Mouse (Mus musculus) left cerebral cortex, postnatal 14 days (tissue): ENCODE measurements around the gene Tmem79. TPM values are rescaled to one million over a fixed set of nuclear protein-coding genes. Genes with fewer than 3 reads are reported as not detected.
"Not testable (repeated sequence)": the region's sequence is repeated elsewhere in the genome, so short reads cannot be mapped to it uniquely, and the experiment has no call there.

Source experiments
- DNase-seq, 2 experiments: peaks; one replicate each; pipeline ENCODE4 v3.0.0; 2021 to 2022; ENCODE audit warnings: low spot score in 2 of 2, mixed read lengths in 1 of 2
- intact Hi-C: fragments of 180-260 bp; cut with DNase I; formaldehyde crosslinking; loops from one replicate; pipeline ENCODE4 v1.15.1; 2025
- total RNA-seq, 2 experiments: library from RNA; stranded (reverse); gene quantifications; 2 replicates each; pipeline ENCODE4 v1.2.3; 2021

Tmem79 gene
- total RNA-seq, 2 experiments from 2014 or later: 0.99 TPM

- DNase-seq: peak; percentile 12 to 28
- intact Hi-C loops: loop anchor here (5.0 kb wide), 1 partner anchor 100 kb away; no protein-coding TSS in a partner anchor
These were observed 44.0 kb downstream of the Tmem79 start for GRCm38 (mm10) chr3:88291970-88292369.

- intact Hi-C loops, DNase-seq: not testable (repeated sequence)
These were observed 47.7 kb downstream of the Tmem79 start for GRCm38 (mm10) chr3:88288133-88288713.

- DNase-seq: no peak
- intact Hi-C loops: no loop called here
These were observed 48.8 kb downstream of the Tmem79 start, which contains the start of gene Gm38392 for GRCm38 (mm10) chr3:88287110-88287509. Gm38392 (minus strand) TSS chr3:88287210.

GRCm38 (mm10) chr3:88285565-88285895, 50.4 kb downstream of the Tmem79 start:
- intact Hi-C loops, DNase-seq: not testable (repeated sequence)

- intact Hi-C loops: loop anchor here (5.0 kb wide), 1 partner anchor 38 kb away; no protein-coding TSS in a partner anchor
These were observed 51.0 kb downstream of the Tmem79 start for GRCm38 (mm10) chr3:88284815-88285564.

GRCm38 (mm10) chr3:88281141-88281916, 54.6 kb downstream of the Tmem79 start:
- intact Hi-C loops: loop anchor here (5.0 kb wide), 1 partner anchor 34 kb away; no protein-coding TSS in a partner anchor

More at GRCm38 (mm10) chr3:88284815-88285564, 51.0 kb downstream of the Tmem79 start:
- not testable (repeated sequence) for DNase-seq

GRCm38 (mm10) chr3:88280035-88280434, 55.9 kb downstream of the Tmem79 start:
- intact Hi-C loops: loop anchor here (5.0 kb wide), 1 partner anchor 33 kb away; no protein-coding TSS in a partner anchor

More at GRCm38 (mm10) chr3:88281141-88281916, 54.6 kb downstream of the Tmem79 start:
- not testable (repeated sequence) for DNase-seq

More at GRCm38 (mm10) chr3:88280035-88280434, 55.9 kb downstream of the Tmem79 start:
- no peak for DNase-seq

Other genes starting within 250 kb of the Tmem79 start
- gene Mef2d, start 193.8 kb downstream of the Tmem79 start, total RNA-seq: 100 to 1,000 TPM; 196 to 201 TPM
- under 1 TPM in 1 of 2 experiments, not detected in 1; 0.18 TPM for gene Rhbg, start 81.4 kb downstream of the Tmem79 start, total RNA-seq
- under 1 TPM in 1 of 2 experiments, not detected in 1; 0.49 TPM for gene Gm38392, start 48.9 kb downstream of the Tmem79 start, total RNA-seq
- gene Tsacc, start 39.1 kb downstream of the Tmem79 start, total RNA-seq: 1 to 10 TPM; 2.6 to 3.9 TPM
- 100 to 1,000 TPM; 163 to 170 TPM for gene Cct3, start 39.0 kb downstream of the Tmem79 start, total RNA-seq
- gene Glmp, start 11.1 kb downstream of the Tmem79 start, total RNA-seq: 10 to 100 TPM; 84.4 to 93.6 TPM
- 10 to 100 TPM; 69.6 to 72.0 TPM for gene Smg5, start 112 bp upstream of the Tmem79 start, total RNA-seq
- gene Paqr6, start 28.4 kb upstream of the Tmem79 start, total RNA-seq: 1 to 10 TPM; 2.5 to 3.3 TPM
- gene Bglap3, start 36.6 kb upstream of the Tmem79 start, total RNA-seq: under 1 TPM in 1 of 2 experiments, not detected in 1; 0.36 TPM
- 1 to 10 TPM in 1 of 2 experiments, not detected in 1; 1.4 TPM for gene Bglap2, start 42.6 kb upstream of the Tmem79 start, total RNA-seq
- 1 to 10 TPM; 1.5 to 1.8 TPM for gene Bglap, start 48.3 kb upstream of the Tmem79 start, total RNA-seq
- 1 to 10 TPM; 5.7 to 7.8 TPM for gene Pmf1, start 74.2 kb upstream of the Tmem79 start, total RNA-seq
- gene Slc25a44, start 89.0 kb upstream of the Tmem79 start, total RNA-seq: 10 to 100 TPM; 69.6 to 71.3 TPM
- gene Sema4a, start 125.0 kb upstream of the Tmem79 start, total RNA-seq: 10 to 100 TPM; 51.3 to 57.7 TPM
- gene Lmna, start 173.8 kb upstream of the Tmem79 start, total RNA-seq: 10 to 100 TPM; 50.0 to 54.2 TPM
- 1 to 10 TPM; 3.3 to 4.2 TPM for gene Mex3a, start 196.2 kb upstream of the Tmem79 start, total RNA-seq
- gene Rab25, start 212.2 kb upstream of the Tmem79 start, total RNA-seq: not detected
- 100 to 1,000 TPM; 108 to 109 TPM for gene Lamtor2, start 216.9 kb upstream of the Tmem79 start, total RNA-seq
- 10 to 100 TPM; 91.2 to 91.6 TPM for gene Ubqln4, start 217.6 kb upstream of the Tmem79 start, total RNA-seq
- gene Ssr2, start 239.7 kb upstream of the Tmem79 start, total RNA-seq: 100 to 1,000 TPM; 114 to 123 TPM